Mouse (Mus musculus): Measurements from ENCODE around the gene Uhrf2. TPM values are rescaled to one million over a fixed set of nuclear protein-coding genes. Genes with fewer than 3 reads are reported as not detected.

Gene Uhrf2
- polyA plus RNA-seq, 1 experiment = 14.2 TPM

DNA sequence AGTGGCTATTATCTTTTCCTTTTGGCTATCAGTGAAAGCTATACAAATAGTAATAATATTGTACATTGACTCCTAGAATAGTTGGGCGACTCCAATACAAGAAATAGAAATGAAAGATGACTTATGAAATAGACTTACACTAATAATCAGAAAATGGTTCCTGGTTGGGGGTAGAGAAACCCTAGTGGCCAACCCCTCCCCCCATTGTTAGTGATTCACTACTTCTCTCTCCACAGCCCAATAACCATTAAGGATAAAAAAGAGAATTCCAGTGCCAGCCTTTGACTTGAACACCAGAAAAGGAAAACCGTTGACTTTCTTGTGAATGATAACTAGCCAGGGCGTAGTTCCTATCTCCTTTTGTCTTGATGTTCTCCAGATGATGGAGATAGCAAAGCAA, 1.9 kb downstream of the Uhrf2 start:
- no peak for TF ChIP-seq GATA1 (IDR thresholded peaks at IDR 0.05; ENCODE audit: low read length)

DNA sequence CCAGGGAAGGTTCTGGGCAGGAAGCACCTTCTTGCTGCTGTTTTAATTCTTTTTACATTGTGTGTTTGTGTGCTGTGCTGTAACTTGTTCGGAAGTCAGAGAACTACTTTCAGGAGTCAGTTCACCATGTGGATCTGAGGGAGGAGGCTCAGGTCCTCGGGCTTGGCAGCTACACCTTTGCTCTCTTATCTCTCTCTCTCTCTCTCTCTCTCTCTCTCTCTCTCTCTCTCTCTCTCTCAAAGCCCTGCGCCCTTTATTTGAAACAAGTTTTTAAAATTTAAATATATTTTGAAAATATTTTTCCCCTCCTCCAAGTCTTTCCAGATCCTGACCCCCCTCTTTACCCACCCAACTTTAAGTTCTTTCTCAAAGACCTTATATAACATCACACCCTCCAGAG, 5.0 kb downstream of the Uhrf2 start:
- no peak for TF ChIP-seq GATA1 (IDR thresholded peaks at IDR 0.05; ENCODE audit: low read length)

DNA sequence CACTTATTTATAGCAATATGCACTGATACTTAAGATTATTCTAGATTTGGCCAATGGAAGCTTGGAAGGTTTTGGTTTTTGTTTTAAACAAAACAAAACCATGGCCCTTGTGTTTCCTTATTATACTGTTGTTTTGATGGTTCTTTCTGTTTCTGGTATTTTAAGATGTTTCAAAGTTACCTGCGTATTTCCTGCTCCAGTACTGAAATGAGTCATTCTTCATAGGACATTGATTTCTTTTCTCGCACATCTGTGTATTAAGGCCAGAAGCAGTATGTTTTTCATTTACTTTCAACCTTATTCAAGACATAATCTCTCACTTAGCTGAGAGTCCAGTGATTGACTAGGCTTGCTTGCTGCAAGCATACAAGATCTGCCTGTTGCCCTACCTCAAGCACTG, 13.4 kb downstream of the Uhrf2 start:
- no peak for TF ChIP-seq GATA1 (IDR thresholded peaks at IDR 0.05; ENCODE audit: low read length)

DNA sequence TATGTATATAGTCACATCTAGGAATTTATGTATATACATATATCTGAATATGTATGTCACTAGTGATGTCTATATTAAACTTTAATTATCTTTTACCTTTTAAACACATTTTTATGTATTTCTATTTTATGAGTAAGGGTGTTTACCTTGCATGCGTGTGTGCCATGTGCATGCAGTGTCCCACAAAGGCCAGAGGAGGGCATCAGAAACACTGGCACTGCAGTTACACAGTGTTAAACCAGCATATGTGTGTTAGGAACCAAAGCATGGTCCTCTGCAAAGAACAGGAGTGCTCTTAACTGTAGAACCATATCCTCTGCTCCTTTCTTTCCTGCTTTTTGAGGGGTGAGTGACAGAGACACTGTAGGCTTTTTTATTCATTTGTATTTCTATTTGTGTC, 14.3 kb downstream of the Uhrf2 start:
- no peak for TF ChIP-seq GATA1 (IDR thresholded peaks at IDR 0.05; ENCODE audit: low read length)

DNA sequence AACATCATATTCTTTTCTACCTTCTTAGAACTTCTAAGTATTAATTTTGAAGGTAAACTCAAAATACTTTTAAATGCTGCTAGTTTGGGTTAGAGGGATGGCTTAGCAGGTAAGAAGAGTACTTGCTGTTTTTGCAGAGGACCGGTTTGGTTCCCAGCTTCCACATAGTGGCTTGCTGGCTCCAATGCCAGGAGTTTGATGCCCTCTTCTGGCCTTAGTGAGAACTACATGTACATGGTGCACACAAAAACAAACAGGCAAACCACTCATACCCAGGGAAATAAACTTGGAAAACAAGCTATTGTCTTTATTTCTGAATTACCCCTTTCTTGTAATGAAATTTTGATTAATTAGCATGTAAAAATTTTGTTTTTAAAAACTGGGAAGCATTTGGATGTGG, 15.5 kb downstream of the Uhrf2 start:
- no peak for TF ChIP-seq GATA1 (IDR thresholded peaks at IDR 0.05; ENCODE audit: low read length)

DNA sequence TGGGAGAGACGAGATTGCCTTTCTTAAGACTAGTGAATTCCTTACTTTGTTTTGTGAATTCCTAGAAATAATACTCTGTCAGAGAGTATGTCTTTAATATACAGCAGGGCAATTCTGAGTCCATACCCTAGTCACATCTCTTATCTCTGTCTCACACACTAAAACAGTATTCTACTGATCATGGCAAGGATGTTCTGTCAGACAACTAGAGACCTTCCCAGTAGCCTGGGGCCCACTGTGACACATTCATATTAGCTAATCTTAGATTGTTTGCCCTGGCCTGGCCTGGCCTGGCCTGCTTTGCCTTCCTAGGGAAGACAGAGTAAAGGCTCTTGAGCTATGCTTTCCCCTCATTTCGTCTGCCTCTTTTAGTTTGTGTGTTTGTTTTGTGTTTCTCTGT, 20.3 kb downstream of the Uhrf2 start:
- TF ChIP-seq GATA1 (IDR thresholded peaks at IDR 0.05; ENCODE audit: low read length) = no peak

DNA sequence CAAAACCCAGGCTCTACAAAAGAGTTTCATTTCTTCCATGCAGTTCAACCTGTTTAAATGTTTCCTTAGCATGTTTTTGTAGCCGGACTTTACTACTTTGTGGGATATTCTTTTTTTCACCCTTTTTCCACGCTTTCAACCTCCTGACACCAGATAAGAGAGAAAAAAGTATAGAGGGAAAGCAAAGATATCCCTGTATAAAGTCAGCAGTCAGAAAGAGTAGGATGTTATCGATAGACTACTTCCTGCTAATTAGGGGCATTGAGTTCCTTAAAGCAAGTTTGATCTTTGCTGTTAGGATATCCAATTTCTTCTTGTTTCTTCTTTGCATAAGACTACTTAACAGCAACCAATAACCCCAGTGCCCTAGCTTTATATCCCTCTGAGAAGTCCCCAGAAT, 21.2 kb downstream of the Uhrf2 start:
- TF ChIP-seq GATA1 (IDR thresholded peaks at IDR 0.05; ENCODE audit: low read length) = no peak

DNA sequence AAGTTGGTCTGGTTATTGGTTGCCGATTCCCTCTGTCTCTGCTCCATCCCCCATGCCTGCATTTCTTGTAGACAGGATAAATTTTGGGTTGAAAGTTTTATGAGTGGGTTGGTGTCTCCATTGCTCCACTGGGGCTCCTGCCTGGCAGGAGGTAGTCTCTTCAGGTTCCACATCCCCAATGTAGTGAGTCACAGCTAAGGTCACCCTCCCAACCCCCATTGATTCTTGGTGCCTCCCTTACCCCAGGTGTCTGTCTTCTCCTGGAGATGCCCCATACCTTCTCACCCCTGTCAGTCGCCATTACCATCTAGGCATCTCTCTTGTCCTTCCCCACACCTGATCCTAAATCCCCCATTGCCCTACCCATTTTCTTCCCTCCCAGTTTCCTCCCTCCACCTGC, 23.9 kb downstream of the Uhrf2 start:
- no peak for TF ChIP-seq GATA1 (IDR thresholded peaks at IDR 0.05; ENCODE audit: low read length)

DNA sequence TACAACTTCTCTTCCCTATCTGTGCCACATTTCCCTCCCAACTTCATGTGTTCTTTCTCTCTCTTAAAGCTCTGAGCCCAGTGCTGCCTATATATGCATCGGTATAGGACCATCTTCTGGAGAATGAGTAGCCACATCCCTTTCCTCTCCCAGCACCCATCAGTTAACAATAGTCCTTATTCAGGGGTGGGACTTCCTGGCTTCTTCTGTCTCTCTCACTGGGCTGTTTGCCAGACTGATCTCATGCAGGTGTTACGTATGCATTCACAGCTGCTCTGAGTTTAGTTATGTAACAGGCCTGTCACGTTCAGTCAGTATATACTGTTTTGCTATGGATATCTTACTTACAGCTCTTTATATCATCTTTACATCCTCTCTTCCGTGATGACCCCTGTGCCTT, 35.5 kb downstream of the Uhrf2 start:
- no peak for TF ChIP-seq GATA1 (IDR thresholded peaks at IDR 0.05; ENCODE audit: low read length)

DNA sequence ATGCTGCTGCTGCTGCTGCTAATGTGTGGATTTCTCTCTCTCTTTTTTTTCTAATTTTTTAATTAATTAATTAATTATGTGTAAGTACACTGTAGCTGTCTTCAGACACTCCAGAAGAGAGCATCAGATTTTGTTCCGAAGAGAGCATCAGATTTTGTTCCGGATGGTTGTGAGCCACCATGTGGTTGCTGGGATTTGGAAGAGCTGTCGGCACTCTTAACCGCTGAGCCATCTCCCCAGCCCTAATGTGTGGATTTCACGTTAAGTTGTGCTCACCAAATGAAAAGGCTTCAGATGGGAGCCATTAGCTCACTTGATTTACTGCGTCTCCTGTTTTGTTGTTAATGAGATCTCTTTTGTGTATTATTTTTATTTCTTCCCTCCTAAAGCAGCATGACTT, 59.9 kb downstream of the Uhrf2 start:
- TF ChIP-seq GATA1 (IDR thresholded peaks at IDR 0.05; ENCODE audit: low read length) = no peak

DNA sequence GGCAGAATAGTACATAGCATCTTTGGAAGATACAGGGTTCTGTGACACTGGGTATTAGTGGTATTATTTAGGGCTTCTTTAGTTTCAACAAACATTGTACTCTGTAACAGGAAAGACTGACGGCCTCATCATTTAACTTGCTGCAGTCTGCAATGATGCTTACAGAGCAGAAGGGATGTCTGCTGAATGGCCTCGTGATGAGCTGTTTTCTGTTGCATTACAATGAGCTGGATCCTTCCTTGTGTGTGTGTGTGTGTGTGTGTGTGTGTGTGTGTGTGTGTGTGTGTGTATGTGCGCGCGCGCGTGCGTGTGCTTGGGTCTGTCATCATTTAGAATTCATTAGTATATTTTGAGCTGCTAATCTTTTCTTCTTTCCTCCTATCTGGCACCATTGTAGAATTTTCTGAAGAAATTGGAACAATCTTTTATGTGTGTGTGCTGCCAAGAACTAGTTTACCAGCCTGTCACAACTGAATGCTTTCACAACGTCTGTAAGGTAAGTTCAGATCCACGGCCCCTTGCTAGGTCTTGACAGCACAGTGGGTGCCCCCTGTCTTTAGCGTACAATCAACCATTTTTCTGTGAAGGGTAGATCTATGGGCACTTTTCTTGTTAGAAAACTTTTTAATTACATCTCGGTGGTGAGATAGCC, 61.5 kb downstream of the Uhrf2 start:
- TF ChIP-seq GATA1 (IDR thresholded peaks at IDR 0.05; ENCODE audit: low read length) = no peak

DNA sequence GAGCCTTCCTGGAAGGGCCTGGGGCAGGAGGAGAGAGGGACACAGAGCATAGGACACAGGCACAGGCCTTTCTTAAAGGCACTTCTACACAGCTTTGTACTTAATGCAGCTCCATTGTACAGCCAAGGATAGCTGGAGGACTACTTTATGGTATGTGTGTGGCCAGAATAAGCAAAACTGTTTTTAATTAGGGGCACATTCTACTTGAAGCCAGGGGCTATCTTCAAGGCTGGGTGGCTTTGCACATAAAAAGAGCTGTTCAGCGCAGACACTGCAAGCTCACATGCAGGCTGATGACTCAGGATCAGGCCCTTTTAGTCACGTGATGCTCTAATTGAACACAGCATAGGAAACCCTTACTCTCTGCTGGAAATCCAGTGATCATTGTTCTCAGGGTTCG, 65.9 kb downstream of the Uhrf2 start:
- no peak for TF ChIP-seq GATA1 (IDR thresholded peaks at IDR 0.05; ENCODE audit: low read length)

DNA sequence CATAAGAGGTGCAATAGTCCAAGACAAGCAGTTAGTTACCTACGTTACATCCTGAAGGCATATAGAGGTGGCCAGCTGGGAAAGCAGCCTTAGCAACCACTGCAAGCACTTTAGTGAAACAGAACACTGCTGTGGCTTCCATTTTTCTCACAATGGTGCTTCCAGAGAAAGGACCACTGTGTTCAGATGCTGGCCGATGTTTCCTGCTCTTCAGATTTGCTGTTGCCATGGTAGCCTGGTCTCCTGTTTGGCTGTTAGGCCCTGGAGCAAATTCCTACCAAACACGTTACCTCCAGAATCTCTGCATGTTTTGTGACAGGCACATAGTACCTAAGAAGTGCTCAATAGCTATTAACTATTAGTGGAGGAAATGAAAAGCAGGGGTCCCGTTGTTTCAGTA, 66.7 kb downstream of the Uhrf2 start:
- TF ChIP-seq GATA1 (IDR thresholded peaks at IDR 0.05; ENCODE audit: low read length) = no peak

DNA sequence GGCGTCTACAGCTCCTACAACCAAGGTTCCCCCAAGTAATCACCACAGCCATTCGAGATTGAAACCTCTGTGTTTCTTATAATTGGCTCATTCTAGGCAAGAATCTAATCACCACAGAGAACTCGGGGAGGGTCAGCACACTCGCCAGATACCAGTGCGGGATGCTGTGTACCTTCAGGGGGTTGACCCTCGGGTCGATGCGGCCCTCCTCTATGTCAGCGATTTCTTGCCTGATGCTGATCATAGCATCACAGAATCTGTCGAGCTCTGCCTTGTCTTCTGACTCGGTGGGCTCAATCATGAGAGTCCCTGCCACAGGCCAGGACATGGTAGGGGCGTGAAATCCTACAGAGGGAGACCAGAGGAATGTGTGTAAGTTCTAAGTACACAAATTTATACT, 70.3 kb downstream of the Uhrf2 start:
- no peak for TF ChIP-seq GATA1 (IDR thresholded peaks at IDR 0.05; ENCODE audit: low read length)

DNA sequence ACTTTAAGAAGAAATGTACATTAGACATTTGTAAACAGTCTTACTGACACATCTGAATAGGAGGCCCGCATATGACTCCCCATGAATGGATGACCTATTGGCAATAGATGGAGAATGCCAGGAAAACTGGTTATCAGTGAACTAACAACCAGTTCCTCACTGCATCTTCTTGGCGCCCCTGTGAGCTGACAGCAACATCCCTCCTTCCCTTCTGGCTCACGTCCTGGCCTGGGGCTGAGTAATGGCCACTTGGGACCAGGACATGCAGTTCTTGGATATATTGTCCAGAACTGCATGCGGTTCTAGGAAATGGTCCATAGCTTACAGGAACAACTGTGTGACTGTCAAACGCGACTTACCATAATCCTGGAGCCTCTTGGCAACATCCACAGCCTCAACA, 72.3 kb downstream of the Uhrf2 start:
- no peak for TF ChIP-seq GATA1 (IDR thresholded peaks at IDR 0.05; ENCODE audit: low read length)

DNA sequence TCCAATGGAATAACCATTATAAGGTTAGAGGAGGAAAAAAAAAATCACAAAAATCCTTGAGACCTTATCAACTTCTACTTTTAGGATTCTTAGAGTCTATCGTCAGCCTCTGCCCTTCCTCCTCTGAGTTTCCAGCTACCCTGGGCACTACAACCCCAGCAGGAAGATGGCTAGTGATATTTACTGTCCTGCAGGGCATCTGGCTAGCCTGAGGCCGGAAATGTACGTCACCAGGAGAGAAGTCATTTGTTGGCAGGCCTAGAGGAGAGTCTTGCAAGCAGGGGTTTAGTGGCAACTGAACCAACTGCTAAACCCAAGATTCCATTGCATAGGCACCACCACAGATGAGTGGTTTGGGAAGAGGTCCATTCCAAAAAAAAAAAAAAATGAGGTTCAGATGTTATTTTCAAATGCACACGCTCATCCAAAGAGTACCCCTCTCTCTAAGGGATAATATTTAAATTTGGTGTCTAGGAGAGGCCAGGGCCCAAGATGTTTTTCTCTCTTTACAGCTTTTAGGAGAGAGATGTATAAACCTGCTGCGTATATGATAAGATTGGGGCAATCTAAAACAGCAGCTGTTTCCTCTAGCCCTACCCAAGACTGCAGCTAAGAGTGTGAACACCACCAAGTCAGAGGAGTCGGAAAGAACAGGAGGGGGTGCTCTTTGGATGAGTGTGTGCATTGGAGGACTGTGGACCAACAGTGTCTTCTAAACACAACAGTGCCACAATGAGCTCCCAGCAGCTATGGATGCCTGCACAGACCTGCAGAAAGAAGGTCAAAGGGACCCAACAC, 74.9 kb downstream of the Uhrf2 start:
- TF ChIP-seq GATA1 (IDR thresholded peaks at IDR 0.05; ENCODE audit: low read length) = no peak

DNA sequence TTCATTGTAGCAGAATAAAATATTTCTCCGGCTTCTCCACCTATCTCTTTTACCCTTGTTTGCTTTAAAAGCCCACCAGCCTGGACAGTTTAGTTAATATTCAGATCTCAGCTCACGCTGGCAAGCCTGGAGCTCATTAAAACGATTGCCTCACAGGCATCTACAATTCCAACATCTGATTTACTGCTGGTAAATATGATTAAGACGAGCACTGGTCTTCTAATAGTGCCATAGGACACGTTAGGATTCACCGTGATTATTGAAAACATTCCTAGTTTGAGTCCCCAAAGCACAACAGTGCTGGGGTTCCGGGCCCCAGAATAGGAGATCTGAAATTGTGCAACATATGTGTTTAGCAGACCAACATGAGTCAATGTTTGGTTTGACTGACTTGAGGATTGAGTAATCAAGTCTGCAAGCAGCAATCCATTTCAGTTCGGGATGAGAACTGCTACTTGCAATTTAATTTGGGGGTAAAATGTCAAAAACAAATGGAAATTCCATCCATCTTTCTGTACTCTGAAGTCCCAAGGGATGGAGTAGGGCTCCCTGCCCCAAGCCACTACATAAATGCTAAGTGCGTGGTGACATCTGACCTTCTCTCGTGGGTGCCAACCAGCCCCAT, 77.0 kb downstream of the Uhrf2 start:
- TF ChIP-seq GATA1 (IDR thresholded peaks at IDR 0.05; ENCODE audit: low read length) = no peak
